ENCODE assay signal across 43 mouse cellular contexts in genomic region chr4:104902836-104903235, GRCm38 (mm10). TPM values are rescaled to one million over a fixed set of nuclear protein-coding genes. Genes with fewer than 3 reads are reported as not detected.
"Had no signal": no experiment of that assay in that cellular context is flagged by ENCODE, and none has a peak within 500 bp of the region (broad histone marks: within the 10 kb centered on the region; RNA-seq: fewer than 3 reads in every experiment).

No protein-coding gene starts in this region.

- H3K9ac ChIP-seq: heart, embryonic 13.5 days; heart, embryonic 15.5 days; hindbrain, embryonic 13.5 days; hindbrain, embryonic 15.5 days; kidney, embryonic 15.5 days; limb, embryonic 13.5 days; limb, embryonic 15.5 days; liver, embryonic 12.5 days; liver, embryonic 14.5 days had no signal

- ATAC-seq: intestine, embryonic 16.5 days; liver, embryonic 12.5 days had no signal

- DNase-seq: gastrocnemius, postnatal 14 days; gastrocnemius, postnatal 36 days; heart, adult 11 months; heart, adult 2 months; heart, postnatal 14 days; heart, postnatal 36 days; kidney, adult 11 months; kidney, adult 2 months; kidney, adult 9 months; kidney, postnatal 14 days; kidney, postnatal 36 days; layer of hippocampus, adult 9-11 months; layer of hippocampus, postnatal 36 days had no signal

- H3K27me3 ChIP-seq: heart, embryonic 13.5 days; heart, embryonic 15.5 days; hindbrain, embryonic 13.5 days; hindbrain, embryonic 15.5 days; kidney, embryonic 15.5 days; limb, embryonic 13.5 days; limb, embryonic 15.5 days; liver, embryonic 12.5 days had no signal

- H3K4me2 ChIP-seq: heart, embryonic 11.5 days; heart, embryonic 13.5 days; heart, embryonic 15.5 days; hindbrain, embryonic 13.5 days; hindbrain, embryonic 15.5 days; kidney, embryonic 15.5 days; limb, embryonic 13.5 days; limb, embryonic 15.5 days; liver, embryonic 12.5 days had no signal

- H3K9me3 ChIP-seq: heart, embryonic 13.5 days; heart, embryonic 15.5 days; hindbrain, embryonic 15.5 days; kidney, embryonic 15.5 days; limb, embryonic 13.5 days; limb, embryonic 15.5 days; liver, embryonic 12.5 days had no signal

- H3K36me3 ChIP-seq: heart, embryonic 13.5 days; heart, embryonic 15.5 days; hindbrain, embryonic 13.5 days; hindbrain, embryonic 15.5 days; kidney, embryonic 15.5 days; limb, embryonic 13.5 days; limb, embryonic 15.5 days; liver, embryonic 12.5 days had no signal

- H3K4me3 ChIP-seq: heart, adult 2 months; heart, embryonic 13.5 days; heart, embryonic 15.5 days; hindbrain, embryonic 13.5 days; hindbrain, embryonic 15.5 days; kidney, embryonic 15.5 days; limb, embryonic 13.5 days; limb, embryonic 15.5 days; liver, embryonic 12.5 days had no signal

- H3K27ac ChIP-seq: heart, adult 2 months; heart, embryonic 13.5 days; heart, embryonic 15.5 days; hindbrain, embryonic 13.5 days; hindbrain, embryonic 15.5 days; kidney, embryonic 15.5 days; kidney, postnatal 0 days; limb, embryonic 13.5 days; limb, embryonic 15.5 days; liver, embryonic 12.5 days; liver, embryonic 14.5 days had no signal

- H3K4me1 ChIP-seq: heart, embryonic 13.5 days; heart, embryonic 15.5 days; hindbrain, embryonic 13.5 days; hindbrain, embryonic 15.5 days; kidney, embryonic 15.5 days; limb, embryonic 13.5 days; limb, embryonic 15.5 days; liver, embryonic 12.5 days had no signal

RNA-seq across cellular contexts. Expression of gene Fyb2, which starts 10.4 kb away (rescaled TPM):
- total RNA-seq: heart, adult 2 months; heart, postnatal 14 days; heart, postnatal 36 days; hematopoietic stem cell, adult 5-6 weeks had no signal
- polyA plus RNA-seq: heart, adult 2 months; heart, postnatal 0 days; intestine, embryonic 14.5 days; liver, embryonic 12.5 days had no signal

RNA-seq across cellular contexts. Expression of gene C8a, which starts 26.6 kb away (rescaled TPM):
- total RNA-seq: gastrocnemius, adult 8-10 months; gastrocnemius, postnatal 14 days; gastrocnemius, postnatal 36 days; heart, adult 2 months; heart, postnatal 14 days; heart, postnatal 36 days; hematopoietic stem cell, adult 5-6 weeks; layer of hippocampus, adult 18-20 months; layer of hippocampus, adult 8-10 months; layer of hippocampus, postnatal 14 days; layer of hippocampus, postnatal 36 days; left cerebral cortex, adult 18-20 months; left cerebral cortex, postnatal 25 days had no signal
- polyA plus RNA-seq: heart, adult 2 months; heart, embryonic 13.5 days; heart, embryonic 15.5 days; heart, postnatal 0 days; hindbrain, embryonic 11.5 days; hindbrain, embryonic 13.5 days; hindbrain, embryonic 15.5 days; limb, embryonic 11.5 days; limb, embryonic 13.5 days had no signal

RNA-seq across cellular contexts. Expression of gene Gm17662, which starts 45.7 kb away (rescaled TPM):
- total RNA-seq: gastrocnemius, adult 18-20 months; gastrocnemius, adult 8-10 months; gastrocnemius, postnatal 14 days; gastrocnemius, postnatal 36 days; heart, adult 2 months; heart, postnatal 14 days; heart, postnatal 36 days; hematopoietic stem cell, adult 5-6 weeks; layer of hippocampus, adult 18-20 months; layer of hippocampus, adult 8-10 months; layer of hippocampus, postnatal 14 days; layer of hippocampus, postnatal 36 days; left cerebral cortex, adult 18-20 months; left cerebral cortex, adult 8-10 months; left cerebral cortex, postnatal 10 days; left cerebral cortex, postnatal 25 days; liver, adult 2 months had no signal
- polyA plus RNA-seq: gonadal fat pad, adult 2 months; heart, adult 2 months; heart, embryonic 11.5 days; heart, embryonic 13.5 days; heart, embryonic 15.5 days; heart, postnatal 0 days; hindbrain, embryonic 11.5 days; hindbrain, embryonic 13.5 days; hindbrain, embryonic 15.5 days; intestine, embryonic 14.5 days; intestine, embryonic 16.5 days; kidney, adult 2 months; kidney, embryonic 15.5 days; kidney, postnatal 0 days; large intestine, adult 2 months; limb, embryonic 11.5 days; limb, embryonic 13.5 days; limb, embryonic 15.5 days; liver, adult 2 months; liver, embryonic 12.5 days; liver, embryonic 14.5 days; liver, embryonic 16.5 days had no signal
